Mouse (Mus musculus) liver, postnatal 0 days (tissue): ENCODE data around the gene Gm20503. TPM values are rescaled to one million over a fixed set of nuclear protein-coding genes. Genes with fewer than 3 reads are reported as not detected.

Source experiments
- ATAC-seq: fragments of 200-750 bp; cut with Nextera tagmentation; 2 replicates; pipeline ENCODE4 v1.8.0; 2017; ENCODE audit warnings: mild to moderate bottlenecking, moderate library complexity
- DNase-seq: peaks from one replicate; pipeline ENCODE4 v3.0.0-alpha.2; 2016
- H3K27ac ChIP-seq: fragments of 300-500 bp; sonication (generic); 2 replicates; pipeline ENCODE4 v1.5.1; 2014; ENCODE audit warnings: antibody characterized with exemption, moderate library complexity, mild to moderate bottlenecking, low read depth
- H3K27me3 ChIP-seq: fragments of 300-500 bp; sonication (generic); 2 replicates; pipeline ENCODE4 v1.6.1; 2014; ENCODE audit warnings: low read length, control low read depth, mixed read lengths; ENCODE audit not compliant: insufficient read depth
- H3K36me3 ChIP-seq: fragments of 300-500 bp; sonication (generic); replicated peaks from 2 replicates; pipeline ENCODE4 v1.6.1; 2014; ENCODE audit warnings: mild to moderate bottlenecking, control low read depth, low read length, moderate library complexity, mixed read lengths; ENCODE audit not compliant: insufficient read depth
- H3K4me1 ChIP-seq: fragments of 300-500 bp; sonication (generic); 2 replicates; pipeline ENCODE4 v1.6.1; 2014; ENCODE audit warnings: antibody characterized with exemption, mild to moderate bottlenecking, control low read depth; ENCODE audit not compliant: insufficient read depth
- H3K4me2 ChIP-seq: fragments of 300-500 bp; sonication (generic); 2 replicates; pipeline ENCODE4 v1.6.1; 2014; ENCODE audit warnings: low read depth, mild to moderate bottlenecking, low read length, moderate library complexity, mixed read lengths
- H3K4me3 ChIP-seq: fragments of 300-500 bp; sonication (generic); 2 replicates; pipeline ENCODE4 v1.5.1; 2014; ENCODE audit warnings: low read depth, low read length
- H3K9ac ChIP-seq: fragments of 300-500 bp; sonication (generic); replicated peaks from 2 replicates; pipeline ENCODE4 v1.6.1; 2014; ENCODE audit warnings: mild to moderate bottlenecking, moderate library complexity
- H3K9me3 ChIP-seq: fragments of 300-500 bp; sonication (generic); 2 replicates; pipeline ENCODE4 v1.6.1; 2016; ENCODE audit warnings: mild to moderate bottlenecking, control low read depth, low read length, mixed read lengths
- CTCF ChIP-seq: sonication (generic); IDR thresholded peaks from 2 replicates; pipeline ENCODE4 v1.5.1; 2016; ENCODE audit warnings: antibody characterized with exemption, low read depth
- EP300 ChIP-seq: IDR thresholded peaks from 2 replicates; pipeline ENCODE4 v1.6.1; 2016; ENCODE audit warnings: antibody characterized with exemption, low read depth, mild to moderate bottlenecking
- WGBS: fragments of 180-500 bp; shearing (Covaris S2); extraction: QIAGEN DNeasy Blood & Tissue Kit; methylation state at CpG from one replicate; pipeline ENCODE4 v1.1.7; 2014; ENCODE audit not compliant: insufficient replicate concordance; 5-methylcytosine and 5-hydroxymethylcytosine counted together
- polyA plus RNA-seq: library from polyadenylated mRNA; unstranded; fragments of >200 nt; fragmentation: Nextera tagmentation; extraction: Ambion mirVana; gene quantifications from 2 replicates; pipeline ENCODE4 v1.2.1, GENCODE M21; 2015

Gm20503 gene
- polyA plus RNA-seq, 1 experiment from 2014 or later = 17.7 TPM

GRCm38 (mm10) chr4:58981421-58981820 lies 21.6 kb upstream of the Gm20503 start:
- H3K27ac ChIP-seq = no peak overlapping the region
- no peaks in the 10 kb centered on the region for H3K27me3 ChIP-seq
- H3K9me3 ChIP-seq = no peaks in the 10 kb centered on the region
- no peak overlapping the region for H3K9ac ChIP-seq
- H3K4me1 ChIP-seq = peaks cover 3% of the 10 kb centered on the region
- DNase-seq = no peak
- H3K36me3 ChIP-seq = 0 out of 2 replicates have a peak, but pooled peaks cover 7% of the 10 kb centered on the region
- no peak for ATAC-seq
- no peak overlapping the region for H3K4me2 ChIP-seq
- H3K4me3 ChIP-seq = no peak overlapping the region
- WGBS = 78% methylated on average over 6 of the region's 6 CpGs
- no peak for TF ChIP-seq EP300
- TF ChIP-seq CTCF = no peak

DNA sequence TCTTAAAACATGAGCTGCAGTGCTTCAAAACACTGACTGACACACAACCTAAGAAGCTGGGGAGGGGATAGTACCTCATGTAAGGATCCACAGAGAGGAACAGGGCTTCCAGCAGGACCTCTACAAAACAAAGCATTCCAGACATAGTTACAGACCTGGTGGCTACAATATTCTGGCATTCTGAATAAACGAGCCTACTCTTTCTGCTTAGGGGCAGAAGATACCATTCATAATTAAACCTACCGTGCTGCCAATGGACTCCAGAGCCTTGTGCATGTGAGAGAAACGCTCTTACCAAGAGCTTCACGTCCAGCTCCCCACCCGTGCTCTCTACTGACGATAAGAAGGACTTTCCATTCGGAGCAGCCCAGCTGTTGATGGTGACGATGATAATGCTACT lies 20.2 kb upstream of the Gm20503 start:
- 0 out of 2 replicates have a peak, but pooled peaks cover 7% of the 10 kb centered on the region for H3K36me3 ChIP-seq
- TF ChIP-seq EP300 (no peak), CTCF (no peak)
- no peak overlapping the region for H3K9ac ChIP-seq
- H3K9me3 ChIP-seq = no peaks in the 10 kb centered on the region
- no peaks in the 10 kb centered on the region for H3K27me3 ChIP-seq
- 82% methylated on average over 8 of the region's 8 CpGs for WGBS
- H3K4me1 ChIP-seq = peaks cover 13% of the 10 kb centered on the region
- DNase-seq (no peak), ATAC-seq (no peak)
- no peak overlapping the region for H3K4me2 ChIP-seq
- no peak overlapping the region for H3K27ac ChIP-seq
- no peak overlapping the region for H3K4me3 ChIP-seq

DNA sequence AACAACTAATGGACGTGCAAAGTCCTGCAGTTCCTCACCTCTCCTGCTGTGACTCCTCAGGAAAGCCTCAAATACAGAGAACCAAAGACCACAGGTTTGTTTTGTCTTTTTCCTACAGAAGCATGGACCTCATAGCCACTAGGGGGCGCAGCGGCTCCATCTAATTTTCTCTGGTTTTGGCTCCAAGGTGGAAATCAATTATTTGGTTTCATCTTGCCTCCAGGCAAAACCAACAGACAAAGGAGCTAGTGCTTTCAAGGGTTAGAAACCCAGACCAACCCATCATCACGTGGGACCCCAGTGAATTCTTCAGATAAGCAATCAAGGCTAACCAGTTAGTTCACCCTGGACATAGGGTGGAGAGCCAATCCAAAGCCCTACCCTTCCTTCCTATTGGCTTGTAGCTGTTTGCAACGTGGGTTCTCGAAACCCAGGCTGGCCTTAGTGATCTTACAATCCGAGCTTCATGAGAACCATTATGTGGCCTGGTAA lies 17.8 kb upstream of the Gm20503 start:
- H3K36me3 ChIP-seq = 0 out of 2 replicates have a peak, but pooled peaks cover 5% of the 10 kb centered on the region
- 8% methylated on average over 7 of the region's 7 CpGs for WGBS
- peak; percentile 87 for DNase-seq
- peaks cover 15% of the 10 kb centered on the region for H3K4me1 ChIP-seq
- H3K9me3 ChIP-seq = no peaks in the 10 kb centered on the region
- no peak overlapping the region for H3K9ac ChIP-seq
- peak overlapping the region; percentile 11; the same call in 1 of the 2 replicates for H3K4me2 ChIP-seq
- no peak for TF ChIP-seq EP300
- peak; percentile 92 for TF ChIP-seq CTCF
- no peak overlapping the region for H3K4me3 ChIP-seq
- ATAC-seq = peak; percentile 28
- H3K27ac ChIP-seq = no peak overlapping the region
- no peaks in the 10 kb centered on the region for H3K27me3 ChIP-seq

GRCm38 (mm10) chr4:58986540-58987190 lies 16.3 kb upstream of the Gm20503 start, which contains the start of gene Ptgr1:
Gene Ptgr1, minus strand, starts transcription at chr4:58987119.
- Histone ChIP-seq H3K36me3 (0 out of 2 replicates have a peak, but pooled peaks cover 5% of the 10 kb centered on the region), H3K4me1 (peaks cover 25% of the 10 kb centered on the region), H3K27ac (peak within 1 kb of the TSS; percentile 30), H3K4me3 (peak within 1 kb of the TSS; percentile 59), H3K9ac (peak within 1 kb of the TSS; percentile 63), H3K9me3 (no peaks in the 10 kb centered on the region), H3K4me2 (peak within 1 kb of the TSS; percentile 79), H3K27me3 (no peaks in the 10 kb centered on the region)
- TF ChIP-seq EP300 = no peak
- TF ChIP-seq CTCF = no peak
- ATAC-seq (peak; percentile 66), DNase-seq (peak; percentile 86)
- under 1% methylated on average over 28 of the region's 28 CpGs for WGBS

- H3K27me3 ChIP-seq = no peaks in the 10 kb centered on the region
- H3K36me3 ChIP-seq = no peaks in the 10 kb centered on the region
- H3K4me3 ChIP-seq = no peak overlapping the region
- H3K9me3 ChIP-seq = no peaks in the 10 kb centered on the region
- H3K9ac ChIP-seq = no peak overlapping the region
- DNase-seq = no peak
- H3K4me1 ChIP-seq = peaks cover 38% of the 10 kb centered on the region
- WGBS = 49% methylated on average over 7 of the region's 7 CpGs
- TF ChIP-seq CTCF = no peak
- TF ChIP-seq EP300 = no peak
- no peak for ATAC-seq
- no peak overlapping the region for H3K4me2 ChIP-seq
- H3K27ac ChIP-seq = no peak overlapping the region
These were observed 13.6 kb upstream of the Gm20503 start for GRCm38 (mm10) chr4:58989303-58989898.

GRCm38 (mm10) chr4:58990609-58991434 lies 12.2 kb upstream of the Gm20503 start:
- ATAC-seq (peak; percentile 49), DNase-seq (no peak)
- no peaks in the 10 kb centered on the region for H3K9me3 ChIP-seq
- H3K4me3 ChIP-seq = no peak overlapping the region
- H3K4me2 ChIP-seq = no peak overlapping the region
- H3K27me3 ChIP-seq = no peaks in the 10 kb centered on the region
- 69% methylated on average over 17 of the region's 17 CpGs for WGBS
- H3K9ac ChIP-seq = no peak overlapping the region
- H3K36me3 ChIP-seq = no peaks in the 10 kb centered on the region
- peaks cover 34% of the 10 kb centered on the region for H3K4me1 ChIP-seq
- H3K27ac ChIP-seq = no peak overlapping the region
- no peak for TF ChIP-seq EP300
- no peak for TF ChIP-seq CTCF
